Mouse (Mus musculus): ENCODE results near the gene Dtwd1. TPM values are rescaled to one million over a fixed set of nuclear protein-coding genes. Genes with fewer than 3 reads are reported as not detected.

Dtwd1 gene
- total and polyA plus RNA-seq, 3 experiments: 20.5 to 49.3 (median 24.0) TPM

- TF ChIP-seq SIN3A (IDR thresholded peaks at IDR 0.05; ENCODE audit: low read length): no peak
- Histone ChIP-seq H3K4me2 (ENCODE audit: insufficient read depth, low read depth, poor library complexity, severe bottlenecking) (no peak overlapping the region), H3K36me3 (replicated peaks in 1 of 2; ENCODE audit: control insufficient read depth in 1 of 2, insufficient read depth in 1 of 2, low read length in 1 of 2) (peaks cover 3 to 11% of the 10 kb centered on the region in 2 experiments), H3K27ac (ENCODE audit: insufficient read depth, low read depth) (no peak overlapping the region), H3K27me3 (replicated peaks) (no peaks in the 10 kb centered on the region), H3K9ac (ENCODE audit: insufficient read depth, low read depth) (no peak overlapping the region), H3K9me3 (replicated peaks; ENCODE audit: low read length) (no peaks in the 10 kb centered on the region), H3K4me3 (replicated peaks in 1 of 3; ENCODE audit: low read depth in 2 of 3, low read length in 2 of 3, poor library complexity in 1 of 3) (no peak overlapping the region), H3K79me2 (replicated peaks; ENCODE audit: control insufficient read depth, extremely low read depth, insufficient read depth, poor library complexity, severe bottlenecking) (no peaks in the 10 kb centered on the region), H3K4me1 (ENCODE audit: control insufficient read depth in 1 of 2, insufficient read depth in 2 of 2) (peaks cover 0 to 5% of the 10 kb centered on the region in 2 experiments; a peak in 1 of 4 replicates)
- in situ Hi-C loops (cut with MboI; ENCODE audit: low pct_ligation_motif_present, low pct_unique_long_range_greater_than_20kb, low sequenced_read_pairs) (no loop called here), dilution Hi-C loops (cut with MboI; ENCODE audit: extremely low pct_ligation_motif_present, extremely low pct_unique_long_range_greater_than_20kb, low sequenced_read_pairs) (no loop called here)
- DNase-seq (ENCODE audit: extremely low read depth): no peak
Measured at GRCm38 (mm10) chr2:126171427-126171826, 19.5 kb downstream of the Dtwd1 start.

DNA sequence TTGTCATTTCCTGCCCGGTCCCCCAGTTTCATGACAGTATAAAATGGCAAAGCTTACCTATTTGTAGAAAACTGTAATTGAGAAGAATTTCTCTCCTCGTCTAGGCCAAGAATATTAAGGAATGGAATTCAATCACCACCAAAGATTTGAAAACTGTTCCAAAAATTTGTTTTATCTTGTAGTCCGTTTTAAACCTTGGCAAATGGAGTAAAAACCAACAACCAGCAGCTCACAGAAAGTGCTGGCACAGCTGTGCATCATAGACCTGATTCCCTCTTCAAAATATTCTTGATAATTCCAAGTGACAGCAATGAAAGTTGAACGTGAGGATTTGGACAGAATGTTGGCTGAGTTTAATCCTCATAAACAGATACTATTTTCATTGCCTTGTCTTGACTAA is 39.4 kb downstream of the Dtwd1 start:
- Histone ChIP-seq H3K36me3 (replicated peaks in 1 of 2; ENCODE audit: control insufficient read depth in 1 of 2, insufficient read depth in 1 of 2, low read length in 1 of 2) (no peaks in the 10 kb centered on the region), H3K9me3 (replicated peaks; ENCODE audit: low read length) (no peaks in the 10 kb centered on the region), H3K4me3 (replicated peaks in 1 of 3; ENCODE audit: low read depth in 2 of 3, low read length in 2 of 3, poor library complexity in 1 of 3) (no peak overlapping the region), H3K4me2 (ENCODE audit: insufficient read depth, low read depth, poor library complexity, severe bottlenecking) (no peak overlapping the region), H3K79me2 (replicated peaks; ENCODE audit: control insufficient read depth, extremely low read depth, insufficient read depth, poor library complexity, severe bottlenecking) (no peaks in the 10 kb centered on the region), H3K27ac (ENCODE audit: insufficient read depth, low read depth) (no peak overlapping the region), H3K4me1 (ENCODE audit: control insufficient read depth in 1 of 2, insufficient read depth in 2 of 2) (no peaks in the 10 kb centered on the region), H3K27me3 (replicated peaks) (no peaks in the 10 kb centered on the region), H3K9ac (ENCODE audit: insufficient read depth, low read depth) (no peak overlapping the region)
- dilution Hi-C loops (cut with MboI; ENCODE audit: extremely low pct_ligation_motif_present, extremely low pct_unique_long_range_greater_than_20kb, low sequenced_read_pairs) (no loop called here), in situ Hi-C loops (cut with MboI; ENCODE audit: low pct_ligation_motif_present, low pct_unique_long_range_greater_than_20kb, low sequenced_read_pairs) (no loop called here)
- TF ChIP-seq BHLHE40 (IDR thresholded peaks at IDR 0.05; ENCODE audit: low read depth, low read length) (no peak), GABPA (IDR thresholded peaks at IDR 0.05; ENCODE audit: insufficient replicate concordance, low read depth, low read length) (no peak)
- DNase-seq (ENCODE audit: extremely low read depth): no peak

GRCm38 (mm10) chr2:126192129-126192528 is 40.2 kb downstream of the Dtwd1 start:
- H3K36me3 ChIP-seq (replicated peaks in 1 of 2; ENCODE audit: control insufficient read depth in 1 of 2, insufficient read depth in 1 of 2, low read length in 1 of 2): no peaks in the 10 kb centered on the region
- in situ Hi-C loops (cut with MboI; ENCODE audit: low pct_ligation_motif_present, low pct_unique_long_range_greater_than_20kb, low sequenced_read_pairs): no loop called here
- no peaks in the 10 kb centered on the region for H3K79me2 ChIP-seq (replicated peaks; ENCODE audit: control insufficient read depth, extremely low read depth, insufficient read depth, poor library complexity, severe bottlenecking)
- no peaks in the 10 kb centered on the region for H3K27me3 ChIP-seq (replicated peaks)
- TF ChIP-seq MAZ (IDR thresholded peaks at IDR 0.05; ENCODE audit: low read depth, low read length): no peak
- no peak for TF ChIP-seq MXI1 (IDR thresholded peaks at IDR 0.05; ENCODE audit: low read depth, low read length)
- TF ChIP-seq EP300 (IDR thresholded peaks at IDR 0.05; ENCODE audit: low read length): no peak
- TF ChIP-seq E2F4 (IDR thresholded peaks at IDR 0.05; ENCODE audit: insufficient replicate concordance, low read depth, low read length): no peak
- no peak for TF ChIP-seq RAD21 (IDR thresholded peaks at IDR 0.05; ENCODE audit: low read depth, low read length)
- no peak for TF ChIP-seq JUND (conservative IDR thresholded peaks at IDR 0.05; ENCODE audit: low read depth, low read length)
- no peak for TF ChIP-seq SIN3A (IDR thresholded peaks at IDR 0.05; ENCODE audit: low read length)
- TF ChIP-seq HCFC1 (IDR thresholded peaks at IDR 0.05; ENCODE audit: low read depth, low read length): no peak
- no peak for TF ChIP-seq CHD2 (IDR thresholded peaks at IDR 0.05; ENCODE audit: low read length)
- no peak for TF ChIP-seq MEF2A (IDR thresholded peaks at IDR 0.05; ENCODE audit: borderline replicate concordance, low read depth, low read length)
- TF ChIP-seq UBTF (IDR thresholded peaks at IDR 0.05; ENCODE audit: low read depth, low read length): no peak
- no peak for TF ChIP-seq MYC (IDR thresholded peaks at IDR 0.05; ENCODE audit: low read depth, low read length)
- no peak for TF ChIP-seq NELFE (IDR thresholded peaks at IDR 0.05; ENCODE audit: low read depth, low read length)
- no peak for TF ChIP-seq NRF1 (IDR thresholded peaks at IDR 0.05; ENCODE audit: low read depth, low read length)
- TF ChIP-seq SMC3 (IDR thresholded peaks at IDR 0.05; ENCODE audit: low read depth, low read length): no peak
- no peak for TF ChIP-seq ZKSCAN1 (IDR thresholded peaks at IDR 0.05; ENCODE audit: borderline replicate concordance, low read depth, low read length)
- no peak for TF ChIP-seq GABPA (IDR thresholded peaks at IDR 0.05; ENCODE audit: insufficient replicate concordance, low read depth, low read length)
- no peak for TF ChIP-seq PAX5 (IDR thresholded peaks at IDR 0.05; ENCODE audit: low read length)
- DNase-seq (ENCODE audit: extremely low read depth): no peak
- no peak overlapping the region for H3K4me2 ChIP-seq (ENCODE audit: insufficient read depth, low read depth, poor library complexity, severe bottlenecking)
- H3K27ac ChIP-seq (ENCODE audit: insufficient read depth, low read depth): no peak overlapping the region
- no peak overlapping the region for H3K9ac ChIP-seq (ENCODE audit: insufficient read depth, low read depth)
- dilution Hi-C loops (cut with MboI; ENCODE audit: extremely low pct_ligation_motif_present, extremely low pct_unique_long_range_greater_than_20kb, low sequenced_read_pairs): no loop called here
- no peaks in the 10 kb centered on the region for H3K4me1 ChIP-seq (ENCODE audit: control insufficient read depth in 1 of 2, insufficient read depth in 2 of 2)
- no peak overlapping the region for H3K4me3 ChIP-seq (replicated peaks in 1 of 3; ENCODE audit: low read depth in 2 of 3, low read length in 2 of 3, poor library complexity in 1 of 3)
- no peaks in the 10 kb centered on the region for H3K9me3 ChIP-seq (replicated peaks; ENCODE audit: low read length)

All from CH12.LX (cell line).